Mouse (Mus musculus): ENCODE measurements around the gene Slc25a42.

Slc25a42 gene

GRCm38 (mm10) chr8:70166504-70167110 lies 45.5 kb downstream of the Slc25a42 start:
- DNase-seq: peak; percentile 56 to 62

- no peak for DNase-seq
Measured at GRCm38 (mm10) chr8:70163316-70163715, 48.8 kb downstream of the Slc25a42 start.

GRCm38 (mm10) chr8:70160015-70160414 lies 52.1 kb downstream of the Slc25a42 start:
- peak in 1 of 2 experiments; percentile 47 for DNase-seq

GRCm38 (mm10) chr8:70159211-70159610 lies 52.9 kb downstream of the Slc25a42 start:
- no peak for DNase-seq

GRCm38 (mm10) chr8:70158069-70158853 lies 53.8 kb downstream of the Slc25a42 start:
- peak; percentile 72 to 77 for DNase-seq

- no peak for DNase-seq
Measured at GRCm38 (mm10) chr8:70157240-70157800, 54.8 kb downstream of the Slc25a42 start.

- DNase-seq: peak; percentile 69 to 75
Measured at GRCm38 (mm10) chr8:70152537-70153257, 59.4 kb downstream of the Slc25a42 start.

GRCm38 (mm10) chr8:70150158-70150557 lies 61.9 kb downstream of the Slc25a42 start:
- DNase-seq: no peak

- DNase-seq: no peak
Measured at GRCm38 (mm10) chr8:70147678-70148607, 64.2 kb downstream of the Slc25a42 start.

GRCm38 (mm10) chr8:70139981-70140380 lies 72.1 kb downstream of the Slc25a42 start:
- DNase-seq: no peak

- DNase-seq: peak; percentile 99
Measured at GRCm38 (mm10) chr8:70139026-70139857, 72.9 kb downstream of the Slc25a42 start, which contains the start of the genes Rfxank, Borcs8 and Mef2b. TSS of gene Rfxank (minus strand) at chr8:70139154. TSS of gene Borcs8 (plus strand) at chr8:70139499. TSS of gene Mef2b (plus strand) at chr8:70139711.

- DNase-seq: no peak
Measured at GRCm38 (mm10) chr8:70137890-70138289, 74.2 kb downstream of the Slc25a42 start.

GRCm38 (mm10) chr8:70136591-70136990 lies 75.5 kb downstream of the Slc25a42 start:
- no peak for DNase-seq

- DNase-seq: no peak
Measured at GRCm38 (mm10) chr8:70134931-70135330, 77.2 kb downstream of the Slc25a42 start.

Data from thymus, adult 18-20 months (tissue).